Mouse (Mus musculus) activated CD4-positive, CD25-positive, alpha-beta regulatory T cell, adult 4 months (primary cell): ENCODE measurements around the gene Srebf1. TPM values are rescaled to one million over a fixed set of nuclear protein-coding genes. Genes with fewer than 3 reads are reported as not detected.

Experiments
- polyA plus RNA-seq, 2 experiments: library from polyadenylated mRNA; unstranded; fragments of 100-300 nt; shearing (Covaris generic); gene quantifications; one replicate each; pipeline ENCODE4 v1.2.1; 2017

The Srebf1 gene
- polyA plus RNA-seq, 2 experiments from 2014 or later = 23.6 to 35.9 TPM

Other genes with a start within 250 kb of the Srebf1 start
- gene Pemt, start 176.1 kb downstream of the Srebf1 start, polyA plus RNA-seq = 1 to 10 TPM; 1.5 to 2.1 TPM
- gene Rai1, start 117.6 kb downstream of the Srebf1 start, polyA plus RNA-seq = 10 to 100 TPM in 1 of 2 experiments, 1 to 10 TPM in 1; 7.6 to 11.3 TPM
- gene Tom1l2, start 130.3 kb upstream of the Srebf1 start, polyA plus RNA-seq = 10 to 100 TPM; 15.2 to 20.8 TPM
- gene Drc3, start 130.7 kb upstream of the Srebf1 start, polyA plus RNA-seq = under 1 TPM; 0.22 to 0.34 TPM
- gene Gid4, start 194.6 kb upstream of the Srebf1 start, polyA plus RNA-seq = 10 to 100 TPM; 10.1 to 11.7 TPM
- 10 to 100 TPM; 35.3 to 36.3 TPM for gene Atpaf2, start 195.9 kb upstream of the Srebf1 start, polyA plus RNA-seq
- gene Drg2, start 232.0 kb upstream of the Srebf1 start, polyA plus RNA-seq = 10 to 100 TPM; 49.7 to 57.8 TPM
- gene Myo15, start 246.8 kb upstream of the Srebf1 start, polyA plus RNA-seq = under 1 TPM in 1 of 2 experiments, not detected in 1; 0.03 TPM